Mouse (Mus musculus): ENCODE measurements at regions not wholly inside any gene's neighbourhood (a gene's known extent, or its start where the extent isn't known, plus 50 kb on each side); places are given as distances from the start of the nearest gene placed in this dataset.
"Not testable (repeated sequence)": the region's sequence is repeated elsewhere in the genome, so short reads cannot be mapped to it uniquely, and the experiment has no call there.

- H3K27me3 ChIP-seq (ENCODE audit: control insufficient read depth, insufficient read depth, low read length); H3K27ac ChIP-seq (replicated peaks); H3K36me3 ChIP-seq (ENCODE audit: control insufficient read depth, insufficient read depth, low read length); DNase-seq (ENCODE audit: low spot score); H3K4me2 ChIP-seq (replicated peaks; ENCODE audit: low read depth); H3K9ac ChIP-seq (ENCODE audit: low read length); H3K4me3 ChIP-seq (ENCODE audit: low read depth, low read length); H3K9me3 ChIP-seq (ENCODE audit: control insufficient read depth, low read length); H3K4me1 ChIP-seq (replicated peaks; ENCODE audit: control insufficient read depth, insufficient read depth); ATAC-seq (ENCODE audit: low FRiP score, low TSS enrichment): not testable (repeated sequence)
- 73% methylated on average over 3 of the region's 3 CpGs for WGBS
Observed at GRCm38 (mm10) chrX:19341231-19342007, 139.7 kb downstream of the Tex13c3 start.

DNA sequence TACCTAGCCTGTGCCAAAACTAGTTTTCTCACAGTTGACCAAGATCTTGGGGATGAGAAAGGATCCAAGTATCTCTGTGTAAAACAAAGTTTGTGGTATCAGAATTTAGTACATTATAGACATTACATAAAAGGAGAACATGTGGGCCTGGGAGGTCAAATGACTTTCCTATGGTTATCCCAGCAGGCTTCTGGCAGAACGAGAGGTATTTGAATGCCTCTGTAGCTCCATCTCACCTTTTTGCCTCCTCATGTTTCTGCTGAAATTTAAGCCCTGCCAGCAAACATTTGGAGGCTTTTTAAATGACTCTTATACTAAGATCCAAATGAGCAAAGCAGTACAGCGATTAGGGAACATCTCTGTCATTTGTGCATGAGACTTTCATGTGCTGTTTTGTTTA is 167.8 kb downstream of the Tex13c3 start:
- TF ChIP-seq CTCF (IDR thresholded peaks at IDR 0.05; ENCODE audit: low read depth) (no peak), EP300 (optimal IDR thresholded peaks at IDR 0.05) (no peak)
- no peaks in the 10 kb centered on the region for H3K36me3 ChIP-seq (ENCODE audit: control insufficient read depth, insufficient read depth, low read length)
- no peaks in the 10 kb centered on the region for H3K4me1 ChIP-seq (replicated peaks; ENCODE audit: control insufficient read depth, insufficient read depth)
- no peak for DNase-seq (ENCODE audit: low spot score)
- H3K27me3 ChIP-seq (ENCODE audit: control insufficient read depth, insufficient read depth, low read length): no peaks in the 10 kb centered on the region
- H3K9me3 ChIP-seq (ENCODE audit: control insufficient read depth, low read length): no peaks in the 10 kb centered on the region
- no peak overlapping the region for H3K27ac ChIP-seq (replicated peaks)
- WGBS: 57% methylated on average over 2 of the region's 2 CpGs
- no peak for ATAC-seq (ENCODE audit: low FRiP score, low TSS enrichment)
- H3K4me3 ChIP-seq (ENCODE audit: low read depth, low read length): no peak overlapping the region
- no peak overlapping the region for H3K9ac ChIP-seq (ENCODE audit: low read length)
- no peak overlapping the region for H3K4me2 ChIP-seq (replicated peaks; ENCODE audit: low read depth)

DNA sequence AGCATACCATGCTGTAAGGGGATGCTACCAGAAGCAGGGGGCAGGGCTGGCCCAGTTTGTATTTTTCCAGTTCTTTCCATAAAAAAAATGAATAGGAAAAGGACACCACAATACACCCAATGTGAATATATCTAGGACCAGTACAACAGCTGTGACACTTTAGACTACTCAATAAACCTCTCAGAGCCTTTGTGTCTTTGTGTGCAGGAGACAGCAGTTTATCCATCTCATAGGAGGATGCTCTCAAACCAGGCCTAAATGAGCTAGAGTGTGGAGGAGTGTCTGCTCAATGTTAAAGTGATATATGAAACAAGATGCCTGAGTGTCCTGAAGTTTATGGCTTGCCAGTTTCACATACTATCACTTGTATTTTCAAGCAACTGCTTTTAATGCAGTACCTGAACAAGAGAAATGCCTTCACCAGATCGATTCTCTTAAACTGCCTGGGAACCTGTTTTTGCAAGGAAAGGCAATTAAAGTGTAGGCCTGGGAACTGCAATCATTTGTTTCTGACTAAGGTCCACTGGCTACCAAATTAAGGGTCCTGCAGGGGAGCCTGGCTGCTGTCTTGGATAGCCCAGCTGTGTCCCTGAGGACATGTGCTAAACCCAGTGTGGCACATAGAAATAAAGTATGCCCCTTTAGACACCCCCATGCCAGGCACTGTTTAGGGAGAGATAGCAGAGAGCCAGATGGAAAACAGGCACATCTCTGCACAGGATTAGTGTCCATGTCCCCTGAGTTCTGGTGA is 169.1 kb downstream of the Tex13c3 start:
- Histone ChIP-seq H3K4me2 (replicated peaks; ENCODE audit: low read depth) (no peak overlapping the region), H3K9me3 (ENCODE audit: control insufficient read depth, low read length) (no peaks in the 10 kb centered on the region), H3K27ac (replicated peaks) (no peak overlapping the region), H3K27me3 (ENCODE audit: control insufficient read depth, insufficient read depth, low read length) (no peaks in the 10 kb centered on the region), H3K36me3 (ENCODE audit: control insufficient read depth, insufficient read depth, low read length) (no peaks in the 10 kb centered on the region), H3K9ac (ENCODE audit: low read length) (no peak overlapping the region), H3K4me3 (ENCODE audit: low read depth, low read length) (no peak overlapping the region), H3K4me1 (replicated peaks; ENCODE audit: control insufficient read depth, insufficient read depth) (no peaks in the 10 kb centered on the region)
- TF ChIP-seq EP300 (optimal IDR thresholded peaks at IDR 0.05) (no peak), CTCF (IDR thresholded peaks at IDR 0.05; ENCODE audit: low read depth) (no peak)
- 68% methylated on average over 1 of the region's 1 CpGs for WGBS
- DNase-seq (ENCODE audit: low spot score): no peak
- no peak for ATAC-seq (ENCODE audit: low FRiP score, low TSS enrichment)

GRCm38 (mm10) chrX:19311377-19311776 is 169.7 kb downstream of the Tex13c3 start:
- H3K4me2 ChIP-seq (replicated peaks; ENCODE audit: low read depth): no peak overlapping the region
- ATAC-seq (ENCODE audit: low FRiP score, low TSS enrichment): no peak

GRCm38 (mm10) chrX:19288171-19288570 is 192.9 kb downstream of the Tex13c3 start:
- 86% methylated on average over 2 of the region's 2 CpGs for WGBS
- Histone ChIP-seq H3K4me2 (replicated peaks; ENCODE audit: low read depth) (no peak overlapping the region), H3K4me1 (replicated peaks; ENCODE audit: control insufficient read depth, insufficient read depth) (no peaks in the 10 kb centered on the region), H3K9ac (ENCODE audit: low read length) (no peak overlapping the region), H3K27ac (replicated peaks) (no peak overlapping the region), H3K9me3 (ENCODE audit: control insufficient read depth, low read length) (no peaks in the 10 kb centered on the region), H3K4me3 (ENCODE audit: low read depth, low read length) (no peak overlapping the region), H3K27me3 (ENCODE audit: control insufficient read depth, insufficient read depth, low read length) (no peaks in the 10 kb centered on the region), H3K36me3 (ENCODE audit: control insufficient read depth, insufficient read depth, low read length) (no peaks in the 10 kb centered on the region)
- ATAC-seq (ENCODE audit: low FRiP score, low TSS enrichment) (no peak), DNase-seq (ENCODE audit: low spot score) (no peak)
- no peak for TF ChIP-seq EP300 (optimal IDR thresholded peaks at IDR 0.05)
- no peak for TF ChIP-seq CTCF (IDR thresholded peaks at IDR 0.05; ENCODE audit: low read depth)

More at GRCm38 (mm10) chrX:19311377-19311776, 169.7 kb downstream of the Tex13c3 start:
- Histone ChIP-seq H3K4me3 (ENCODE audit: low read depth, low read length) (no peak overlapping the region), H3K9me3 (ENCODE audit: control insufficient read depth, low read length) (no peaks in the 10 kb centered on the region), H3K27me3 (ENCODE audit: control insufficient read depth, insufficient read depth, low read length) (no peaks in the 10 kb centered on the region), H3K36me3 (ENCODE audit: control insufficient read depth, insufficient read depth, low read length) (no peaks in the 10 kb centered on the region), H3K9ac (ENCODE audit: low read length) (no peak overlapping the region), H3K27ac (replicated peaks) (no peak overlapping the region), H3K4me1 (replicated peaks; ENCODE audit: control insufficient read depth, insufficient read depth) (no peaks in the 10 kb centered on the region)
- WGBS: 22% methylated on average over 1 of the region's 1 CpGs
- TF ChIP-seq EP300 (optimal IDR thresholded peaks at IDR 0.05) (no peak), CTCF (IDR thresholded peaks at IDR 0.05; ENCODE audit: low read depth) (no peak)
- no peak for DNase-seq (ENCODE audit: low spot score)

GRCm38 (mm10) chrX:19286431-19286830 is 194.7 kb downstream of the Tex13c3 start:
- no peak overlapping the region for H3K4me3 ChIP-seq (ENCODE audit: low read depth, low read length)
- no peaks in the 10 kb centered on the region for H3K36me3 ChIP-seq (ENCODE audit: control insufficient read depth, insufficient read depth, low read length)
- H3K9ac ChIP-seq (ENCODE audit: low read length): no peak overlapping the region
- 80% methylated on average over 5 of the region's 5 CpGs for WGBS
- TF ChIP-seq EP300 (optimal IDR thresholded peaks at IDR 0.05): no peak
- TF ChIP-seq CTCF (IDR thresholded peaks at IDR 0.05; ENCODE audit: low read depth): no peak
- H3K4me1 ChIP-seq (replicated peaks; ENCODE audit: control insufficient read depth, insufficient read depth): no peaks in the 10 kb centered on the region
- H3K4me2 ChIP-seq (replicated peaks; ENCODE audit: low read depth): no peak overlapping the region
- H3K27me3 ChIP-seq (ENCODE audit: control insufficient read depth, insufficient read depth, low read length): no peaks in the 10 kb centered on the region
- no peaks in the 10 kb centered on the region for H3K9me3 ChIP-seq (ENCODE audit: control insufficient read depth, low read length)
- no peak for ATAC-seq (ENCODE audit: low FRiP score, low TSS enrichment)
- no peak overlapping the region for H3K27ac ChIP-seq (replicated peaks)
- no peak for DNase-seq (ENCODE audit: low spot score)

Data from stomach, postnatal 0 days (tissue).